Mouse (Mus musculus) ES-E14 (cell line): ENCODE results near the gene Pthlh. TPM values are rescaled to one million over a fixed set of nuclear protein-coding genes. Genes with fewer than 3 reads are reported as not detected.

Source experiments
- DNase-seq: peaks from one replicate; pipeline ENCODE4 v3.0.0-alpha.2; 2013; ENCODE audit warnings: low read depth, low spot score
- H3K27ac ChIP-seq: 2 replicates; pipeline ENCODE4 v1.5.1; 2012; ENCODE audit warnings: low read depth, mild to moderate bottlenecking, low read length, moderate library complexity, mixed read lengths; ENCODE audit not compliant: poor library complexity, insufficient read depth, severe bottlenecking
- H3K36me3 ChIP-seq: 2 replicates; pipeline ENCODE4 v1.6.1; 2012; ENCODE audit warnings: mild to moderate bottlenecking, low read length, moderate library complexity, mixed read lengths; ENCODE audit not compliant: control insufficient read depth, poor library complexity, insufficient read depth, severe bottlenecking
- H3K4me1 ChIP-seq, 2 experiments: fragments of 150-350 bp in 1 of 2; sonication (generic) in 1 of 2; 2 replicates each; pipeline ENCODE4 v1.6.1; 2012; ENCODE audit warnings: low read length in 2 of 2, mild to moderate bottlenecking in 1 of 2, mixed read lengths in 1 of 2; ENCODE audit not compliant: control insufficient read depth in 2 of 2, insufficient read depth in 2 of 2, poor library complexity in 1 of 2
- H3K4me3 ChIP-seq, 2 experiments: fragments of 150-350 bp in 1 of 2; sonication (generic) in 1 of 2; 2 replicates each; pipeline ENCODE4 v1.5.1; 2012; ENCODE audit warnings: low read length in 2 of 2, low read depth in 1 of 2, mild to moderate bottlenecking in 1 of 2, mixed read lengths in 1 of 2; ENCODE audit not compliant: insufficient read depth in 1 of 2, poor library complexity in 1 of 2, severe bottlenecking in 1 of 2
- H3K9ac ChIP-seq: 2 replicates; pipeline ENCODE4 v1.6.1; 2012; ENCODE audit warnings: low read depth, mild to moderate bottlenecking, low read length, mixed read lengths; ENCODE audit not compliant: poor library complexity, insufficient read depth, severe bottlenecking
- H3K9me3 ChIP-seq: fragments of 150-350 bp; sonication (generic); 2 replicates; pipeline ENCODE4 v1.6.1; 2012; ENCODE audit warnings: low read depth, mild to moderate bottlenecking, low read length; ENCODE audit not compliant: control insufficient read depth, insufficient read depth
- CHD2 ChIP-seq: IDR thresholded peaks from 2 replicates; pipeline ENCODE4 v1.6.1; 2014; ENCODE audit warnings: mild to moderate bottlenecking, low read depth, low read length, inconsistent platforms
- HCFC1 ChIP-seq: IDR thresholded peaks from 2 replicates; pipeline ENCODE4 v1.6.1; 2012; ENCODE audit warnings: low read length, inconsistent platforms, borderline replicate concordance; ENCODE audit not compliant: insufficient read depth
- MAFK ChIP-seq: IDR thresholded peaks from 2 replicates; pipeline ENCODE4 v1.6.1; 2014; ENCODE audit warnings: mild to moderate bottlenecking, low read depth, low read length, inconsistent platforms; ENCODE audit not compliant: insufficient read depth
- ZC3H11A ChIP-seq: IDR thresholded peaks from 2 replicates; pipeline ENCODE4 v1.6.1; 2012; ENCODE audit warnings: low read depth, mild to moderate bottlenecking, inconsistent platforms, low read length, borderline replicate concordance
- ZNF384 ChIP-seq: IDR thresholded peaks from 2 replicates; pipeline ENCODE4 v1.6.1; 2012; ENCODE audit warnings: low read depth, low read length, inconsistent platforms
- in situ Hi-C, 2 experiments: fragments of 600-800 bp; cut with MboI; formaldehyde crosslinking; loops; one replicate each; pipeline ENCODE4 v1.15.1; 2025; ENCODE audit warnings: low sequenced_read_pairs in 2 of 2, inconsistent platforms in 1 of 2; ENCODE audit not compliant: unreplicated experiment in 2 of 2
- total RNA-seq: library from RNA; depleted of rRNA; stranded (reverse); fragments of 300-350 nt; gene quantifications from 2 replicates; pipeline ENCODE4 v1.2.3, GENCODE M21; 2012

Gene Pthlh
- total RNA-seq, 1 experiment = not detected

DNA sequence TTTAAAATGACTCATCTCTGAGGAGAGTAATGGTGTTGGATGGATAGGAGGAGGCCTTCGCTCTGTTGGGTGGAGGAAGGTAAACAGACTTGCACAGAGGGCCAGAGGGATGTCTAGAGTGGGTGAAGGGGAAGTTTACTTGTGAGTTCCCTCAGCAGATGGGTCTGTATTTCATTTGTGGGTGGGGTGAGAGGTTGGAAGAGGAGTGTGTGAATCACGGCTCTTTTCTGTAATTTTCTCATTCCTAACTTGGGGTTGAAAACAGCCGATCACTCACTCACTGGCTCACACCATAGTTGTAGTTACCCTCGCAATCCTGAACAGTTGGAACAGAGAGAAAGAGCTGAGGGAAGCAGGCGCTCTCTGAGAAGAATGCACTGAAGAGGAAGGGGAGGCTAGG, 35.6 kb upstream of the Pthlh start:
- TF ChIP-seq ZC3H11A (no peak), MAFK (no peak), ZNF384 (no peak), HCFC1 (no peak), CHD2 (no peak)
- in situ Hi-C loops = no loop called here
- Histone ChIP-seq H3K27ac (no peak overlapping the region), H3K36me3 (no peaks in the 10 kb centered on the region), H3K9ac (no peak overlapping the region), H3K4me3 (no peak overlapping the region), H3K4me1 (no peaks in the 10 kb centered on the region), H3K9me3 (no peaks in the 10 kb centered on the region)
- no peak for DNase-seq

GRCm38 (mm10) chr6:147279309-147279708, 15.3 kb upstream of the Pthlh start:
- H3K4me3 ChIP-seq = no peak overlapping the region
- no peaks in the 10 kb centered on the region for H3K4me1 ChIP-seq
- H3K36me3 ChIP-seq = no peaks in the 10 kb centered on the region
- TF ChIP-seq CHD2 = no peak
- TF ChIP-seq ZC3H11A = no peak
- TF ChIP-seq MAFK = no peak
- TF ChIP-seq ZNF384 = no peak
- no peak for TF ChIP-seq HCFC1
- no peak overlapping the region for H3K9ac ChIP-seq
- no peak overlapping the region for H3K27ac ChIP-seq
- in situ Hi-C loops = no loop called here
- H3K9me3 ChIP-seq = no peaks in the 10 kb centered on the region
- no peak for DNase-seq

DNA sequence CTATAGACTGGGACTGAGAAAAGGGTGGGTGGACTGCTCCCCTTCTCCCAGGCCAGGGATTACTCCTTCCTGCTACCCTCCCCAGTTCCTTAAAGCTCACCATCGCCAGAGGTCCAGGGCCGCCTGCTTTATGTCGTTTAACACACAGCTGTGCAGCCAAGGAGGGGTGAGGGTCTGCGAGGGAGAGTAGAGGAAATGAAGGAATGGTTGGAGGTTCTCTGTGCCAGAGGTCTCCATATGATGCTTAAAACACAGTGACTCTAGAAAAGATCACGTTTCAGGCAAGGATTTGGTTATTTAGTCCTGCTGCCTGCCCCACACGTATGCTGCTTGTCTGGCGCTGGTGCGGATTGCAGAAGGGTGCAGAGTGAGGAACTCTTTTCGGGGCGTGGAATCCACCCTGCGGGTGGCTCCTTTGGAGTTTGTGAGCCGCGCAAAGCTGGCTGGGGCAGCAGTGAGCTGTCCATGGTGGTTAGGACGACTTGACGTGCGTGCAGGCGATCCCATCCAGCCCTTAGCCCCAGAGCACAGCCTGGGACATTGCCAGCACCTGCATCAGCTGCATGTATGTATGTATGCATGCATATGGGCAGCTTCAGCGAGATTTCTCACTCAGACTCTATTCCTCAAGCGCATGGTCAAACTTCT, 4.3 kb upstream of the Pthlh start:
- TF ChIP-seq HCFC1 = no peak
- TF ChIP-seq ZNF384 = no peak
- no peak for TF ChIP-seq CHD2
- TF ChIP-seq ZC3H11A = no peak
- no peak for TF ChIP-seq MAFK
- H3K4me1 ChIP-seq = no peaks in the 10 kb centered on the region
- H3K9me3 ChIP-seq = no peaks in the 10 kb centered on the region
- 0 out of 4 replicates have a peak overlapping the region, but pooled peaks of 1 of the 2 experiments have one; percentile 11 for H3K4me3 ChIP-seq
- H3K27ac ChIP-seq = no peak overlapping the region
- in situ Hi-C loops = no loop called here
- DNase-seq = peak; percentile 56
- H3K36me3 ChIP-seq = no peaks in the 10 kb centered on the region
- no peak overlapping the region for H3K9ac ChIP-seq

DNA sequence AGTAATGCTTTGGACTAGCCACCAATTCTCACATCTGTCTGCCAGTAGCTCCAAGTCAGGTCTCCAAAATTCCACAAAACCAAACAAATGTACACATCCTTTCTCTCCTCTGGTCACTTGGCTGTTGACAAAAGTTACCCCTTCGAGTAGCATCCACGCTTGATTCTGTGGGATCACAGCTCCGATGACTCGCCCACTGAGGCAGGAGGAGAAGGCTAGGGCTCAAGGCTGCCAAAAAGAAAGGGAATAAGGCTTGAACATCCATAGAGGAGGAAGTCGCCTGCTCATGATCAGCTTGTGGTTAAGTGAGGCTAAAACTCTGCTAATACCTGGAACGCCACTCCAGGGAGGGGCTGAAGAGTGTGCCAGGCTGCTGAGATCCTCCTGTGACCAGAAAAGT, 2.5 kb upstream of the Pthlh start:
- in situ Hi-C loops = no loop called here
- Histone ChIP-seq H3K9me3 (no peaks in the 10 kb centered on the region), H3K36me3 (no peaks in the 10 kb centered on the region), H3K9ac (no peak overlapping the region), H3K4me3 (no peak overlapping the region), H3K27ac (no peak overlapping the region), H3K4me1 (0 out of 4 replicates have a peak, but pooled peaks cover 0 to 2% of the 10 kb centered on the region in 2 experiments)
- DNase-seq = no peak
- TF ChIP-seq ZC3H11A = no peak
- no peak for TF ChIP-seq CHD2
- TF ChIP-seq HCFC1 = no peak
- TF ChIP-seq ZNF384 = no peak
- no peak for TF ChIP-seq MAFK

- Histone ChIP-seq H3K9ac (no peak overlapping the region), H3K4me1 (0 out of 4 replicates have a peak, but pooled peaks cover 0 to 2% of the 10 kb centered on the region in 2 experiments), H3K4me3 (peak overlapping the region; percentile 69), H3K9me3 (no peaks in the 10 kb centered on the region), H3K27ac (no peak overlapping the region), H3K36me3 (no peaks in the 10 kb centered on the region)
- peak; percentile 16 for DNase-seq
- in situ Hi-C loops = no loop called here
- TF ChIP-seq ZNF384 (no peak), CHD2 (no peak), ZC3H11A (no peak), HCFC1 (no peak), MAFK (no peak)
Observed at GRCm38 (mm10) chr6:147263178-147263577, 805 bp downstream of the Pthlh start.
